ENCODE assay signal across 14 mouse cellular contexts in genomic region chr16:86189874-86190273, GRCm38 (mm10).
"Had no signal": no experiment of that assay in that cellular context is flagged by ENCODE, and none has a peak within 500 bp of the region (broad histone marks: within the 10 kb centered on the region; RNA-seq: fewer than 3 reads in every experiment).

No protein-coding gene starts in this region.

- ATAC-seq: midbrain, embryonic 16.5 days had no signal

- DNase-seq: lung, adult 18-20 months; lung, embryonic 14.5 days; lung, postnatal 10 days; lung, postnatal 4 days; midbrain, embryonic 14.5 days; retina, postnatal 1 day; right cerebral cortex, adult 18-20 months; right cerebral cortex, postnatal 25 days; right cerebral cortex, postnatal 4 days; spleen, adult 18-20 months; thymus, adult 18-20 months; thymus, postnatal 14 days; thymus, postnatal 36 days had no signal
